Mouse (Mus musculus) ovary, postnatal 10 days (tissue): ENCODE data around the gene Has1.

Experiments
- DNase-seq: peaks from one replicate; pipeline ENCODE4 v3.0.0; 2022; ENCODE audit warnings: low spot score

Gene Has1

GRCm38 (mm10) chr17:17855064-17855838 lies at the start of gene Has1:
Gene Has1, minus strand, starts transcription at chr17:17855205.
- no peak for DNase-seq

GRCm38 (mm10) chr17:17900768-17901167 lies 45.8 kb upstream of the Has1 start:
- DNase-seq = no peak

- no peak for DNase-seq
Observed at GRCm38 (mm10) chr17:17899268-17899667, 44.3 kb upstream of the Has1 start.

DNA sequence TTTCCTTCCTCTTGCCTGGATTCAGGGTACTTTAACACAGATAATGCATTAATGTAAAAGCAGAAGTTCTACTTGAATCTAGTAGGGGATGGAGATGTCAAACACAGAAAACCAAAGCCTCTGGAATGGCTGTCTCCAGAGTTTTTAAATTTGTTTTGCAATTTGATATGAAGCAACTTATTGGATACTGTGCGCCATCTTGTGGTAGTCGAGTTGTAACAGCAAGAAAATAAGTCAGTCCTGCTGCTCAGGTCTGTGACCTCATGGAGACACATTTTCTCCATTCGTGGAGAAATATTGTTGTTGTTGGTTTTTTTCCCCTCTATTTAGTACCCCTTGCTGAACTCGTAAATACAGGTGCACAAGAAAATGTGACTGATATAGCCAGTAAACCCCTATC lies 41.0 kb upstream of the Has1 start:
- DNase-seq = no peak

GRCm38 (mm10) chr17:17889732-17890425 lies 34.9 kb upstream of the Has1 start:
- no peak for DNase-seq

GRCm38 (mm10) chr17:17887774-17888248 lies 32.8 kb upstream of the Has1 start, which contains the start of the genes Fpr2 and Fpr3:
Gene Fpr2, plus strand, starts transcription at chr17:17887824.
Gene Fpr3, plus strand, starts transcription at chr17:17887852.
- DNase-seq = no peak

- DNase-seq = no peak
Observed at GRCm38 (mm10) chr17:17883840-17884239, 28.8 kb upstream of the Has1 start, which contains the start of gene Fpr1. Gene Fpr1, minus strand, starts transcription at chr17:17883940.

GRCm38 (mm10) chr17:17882672-17883071 lies 27.7 kb upstream of the Has1 start:
- DNase-seq = no peak

- DNase-seq = no peak
Observed at GRCm38 (mm10) chr17:17879347-17879746, 24.3 kb upstream of the Has1 start.

- DNase-seq = no peak
Observed at GRCm38 (mm10) chr17:17871697-17872096, 16.7 kb upstream of the Has1 start.

- no peak for DNase-seq
Observed at GRCm38 (mm10) chr17:17870892-17871550, 16.0 kb upstream of the Has1 start.

- DNase-seq = no peak
Observed at GRCm38 (mm10) chr17:17866801-17867469, 11.9 kb upstream of the Has1 start.

GRCm38 (mm10) chr17:17865168-17865567 lies 10.2 kb upstream of the Has1 start:
- no peak for DNase-seq

- no peak for DNase-seq
Observed at GRCm38 (mm10) chr17:17862360-17862759, 7.4 kb upstream of the Has1 start.

DNA sequence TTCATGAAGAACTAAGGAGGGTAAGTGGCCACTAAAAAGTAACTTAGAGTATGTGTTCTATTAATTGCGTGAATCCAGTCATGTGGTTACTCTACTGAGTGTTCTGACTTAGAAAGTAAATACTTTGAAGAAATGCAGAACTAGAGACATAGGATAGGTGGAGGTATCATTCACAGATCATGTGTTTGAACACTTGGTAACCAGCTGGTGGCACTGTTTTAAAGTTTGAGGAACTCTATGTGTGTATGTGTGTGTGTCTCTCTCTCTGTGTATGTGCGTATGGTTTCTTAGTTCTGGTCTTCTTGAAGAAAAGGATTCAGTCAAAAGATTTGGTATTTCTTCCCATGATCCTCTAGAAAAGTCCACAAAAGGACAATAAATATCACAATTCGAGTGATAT lies 5.1 kb upstream of the Has1 start:
- no peak for DNase-seq

GRCm38 (mm10) chr17:17857446-17857845 lies 2.4 kb upstream of the Has1 start:
- DNase-seq = no peak

- DNase-seq = no peak
Observed at GRCm38 (mm10) chr17:17856612-17857011, 1.6 kb upstream of the Has1 start.

GRCm38 (mm10) chr17:17849906-17850712 lies 4.9 kb downstream of the Has1 start:
- DNase-seq = no peak

GRCm38 (mm10) chr17:17848988-17849387 lies 6.0 kb downstream of the Has1 start:
- DNase-seq = no peak

- DNase-seq = no peak
Observed at GRCm38 (mm10) chr17:17845187-17846027, 9.6 kb downstream of the Has1 start.
